Mouse (Mus musculus) neural tube, embryonic 13.5 days (tissue): ENCODE data around the gene Anks1. TPM values are rescaled to one million over a fixed set of nuclear protein-coding genes. Genes with fewer than 3 reads are reported as not detected.

Experiments used
- ATAC-seq: fragments of 200-750 bp; cut with Nextera tagmentation; 2 replicates; pipeline ENCODE4 v1.8.0; 2017; ENCODE audit warnings: low read depth, mild to moderate bottlenecking, moderate TSS enrichment, moderate library complexity
- H3K27ac ChIP-seq: fragments of 300-500 bp; sonication (generic); replicated peaks from 2 replicates; pipeline ENCODE4 v1.5.1; 2015; ENCODE audit warnings: moderate library complexity, mild to moderate bottlenecking, inconsistent platforms
- H3K27me3 ChIP-seq: fragments of 300-500 bp; sonication (generic); 2 replicates; pipeline ENCODE4 v1.6.1; 2015; ENCODE audit warnings: mild to moderate bottlenecking, inconsistent platforms
- H3K36me3 ChIP-seq: fragments of 300-500 bp; sonication (generic); 2 replicates; pipeline ENCODE4 v1.6.1; 2015; ENCODE audit warnings: mild to moderate bottlenecking, inconsistent platforms
- H3K4me1 ChIP-seq: fragments of 300-500 bp; sonication (generic); replicated peaks from 2 replicates; pipeline ENCODE4 v1.6.1; 2015; ENCODE audit warnings: inconsistent platforms
- H3K4me2 ChIP-seq: fragments of 300-500 bp; sonication (generic); 2 replicates; pipeline ENCODE4 v1.6.1; 2015; ENCODE audit warnings: inconsistent platforms, mild to moderate bottlenecking, moderate library complexity
- H3K4me3 ChIP-seq: fragments of 300-500 bp; sonication (generic); 2 replicates; pipeline ENCODE4 v1.5.1; 2015; ENCODE audit warnings: mild to moderate bottlenecking, inconsistent platforms
- H3K9ac ChIP-seq: fragments of 300-500 bp; sonication (generic); 2 replicates; pipeline ENCODE4 v1.6.1; 2015; ENCODE audit warnings: moderate library complexity, mild to moderate bottlenecking, inconsistent platforms
- H3K9me3 ChIP-seq: fragments of 300-500 bp; sonication (generic); 2 replicates; pipeline ENCODE4 v1.6.1; 2016; ENCODE audit warnings: inconsistent platforms
- WGBS: fragments of 180-500 bp; shearing (Covaris S2); methylation state at CpG from one replicate; pipeline ENCODE4 v1.1.7; 2015; 5-methylcytosine and 5-hydroxymethylcytosine counted together
- polyA plus RNA-seq: library from polyadenylated mRNA; unstranded; fragments of >200 nt; fragmentation: Nextera tagmentation; extraction: Ambion mirVana; gene quantifications from 2 replicates; pipeline ENCODE4 v1.2.1, GENCODE M21; 2015

Anks1 gene
- polyA plus RNA-seq, 1 experiment from 2014 or later, result 61.9 TPM

GRCm38 (mm10) chr17:28031281-28031941 is 122.3 kb downstream of the Anks1 start:
- Histone ChIP-seq H3K4me2 (no peak overlapping the region), H3K36me3 (no peaks in the 10 kb centered on the region), H3K27me3 (no peaks in the 10 kb centered on the region), H3K4me1 (peaks cover 79% of the 10 kb centered on the region), H3K9me3 (no peaks in the 10 kb centered on the region), H3K4me3 (no peak overlapping the region), H3K9ac (no peak overlapping the region; the same call in 1 of the 2 replicates), H3K27ac (peak overlapping the region; percentile 80; the same call in 1 of the 2 replicates)
- WGBS, result 62% methylated on average over 9 of the region's 9 CpGs
- no peak for ATAC-seq

DNA sequence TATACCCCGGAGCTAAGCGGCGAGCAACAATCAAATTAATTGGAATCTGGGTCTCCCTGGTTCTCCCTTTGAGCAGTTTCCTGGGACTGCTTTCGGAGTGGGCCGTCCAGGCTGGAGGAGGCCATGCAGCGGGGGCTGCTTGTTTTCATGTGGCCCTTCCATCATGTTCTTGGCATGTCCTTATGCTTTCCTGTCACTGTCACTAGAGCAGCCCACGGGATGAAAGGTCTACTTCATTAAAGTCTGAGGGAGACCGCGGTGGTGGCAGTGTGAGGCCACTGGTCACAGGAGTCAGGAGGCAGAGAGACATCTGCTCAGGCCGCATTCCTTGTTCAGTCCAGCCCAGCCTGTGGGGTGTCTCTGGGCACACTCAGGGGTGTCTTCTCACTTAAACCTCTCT is 123.1 kb downstream of the Anks1 start:
- peak overlapping the region; percentile 57 for H3K9ac ChIP-seq
- H3K4me2 ChIP-seq, result no peak overlapping the region
- no peaks in the 10 kb centered on the region for H3K9me3 ChIP-seq
- ATAC-seq, result no peak
- WGBS, result 56% methylated on average over 10 of the region's 10 CpGs
- no peaks in the 10 kb centered on the region for H3K36me3 ChIP-seq
- peak overlapping the region; percentile 80 for H3K27ac ChIP-seq
- H3K4me3 ChIP-seq, result no peak overlapping the region
- H3K4me1 ChIP-seq, result peaks cover 79% of the 10 kb centered on the region
- no peaks in the 10 kb centered on the region for H3K27me3 ChIP-seq

DNA sequence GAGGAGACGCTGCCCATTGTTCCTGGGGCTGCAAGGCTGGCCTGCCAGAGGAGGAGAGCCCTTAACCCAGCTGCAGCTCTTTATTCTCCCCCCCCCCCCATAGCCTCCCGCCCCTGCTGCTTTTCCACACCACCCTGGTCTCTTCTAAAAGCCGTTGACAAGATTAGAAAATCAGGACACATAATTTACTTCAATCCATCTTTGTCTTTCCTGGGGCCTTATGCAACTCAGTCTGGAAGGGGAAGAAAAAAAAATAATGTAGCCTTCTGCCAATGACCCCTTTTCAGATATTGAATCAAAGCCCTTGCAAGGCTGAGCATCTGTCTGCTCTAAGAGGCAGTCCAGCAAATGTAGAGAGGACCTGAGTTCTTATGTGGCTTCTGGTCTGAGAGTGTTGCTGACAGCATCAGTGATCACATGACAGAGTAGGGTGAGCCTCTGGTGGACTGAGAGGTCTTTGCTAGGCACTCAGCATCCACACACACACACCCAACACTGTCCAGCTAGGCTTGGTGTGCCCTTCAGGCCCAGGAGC is 124.0 kb downstream of the Anks1 start:
- H3K9me3 ChIP-seq, result no peaks in the 10 kb centered on the region
- no peak for ATAC-seq
- WGBS, result 16% methylated on average over 3 of the region's 3 CpGs
- peak overlapping the region; percentile 57 for H3K9ac ChIP-seq
- no peak overlapping the region for H3K4me2 ChIP-seq
- H3K27me3 ChIP-seq, result no peaks in the 10 kb centered on the region
- H3K36me3 ChIP-seq, result no peaks in the 10 kb centered on the region
- no peak overlapping the region for H3K4me3 ChIP-seq
- H3K4me1 ChIP-seq, result peaks cover 85% of the 10 kb centered on the region
- peak overlapping the region; percentile 80 for H3K27ac ChIP-seq

- Histone ChIP-seq H3K27ac (0 out of 2 replicates have a peak overlapping the region, but pooled peaks have one; percentile 9), H3K36me3 (0 out of 2 replicates have a peak, but pooled peaks cover 7% of the 10 kb centered on the region), H3K9ac (no peak overlapping the region), H3K27me3 (no peaks in the 10 kb centered on the region), H3K4me3 (no peak overlapping the region), H3K4me1 (peaks cover 74% of the 10 kb centered on the region), H3K9me3 (no peaks in the 10 kb centered on the region), H3K4me2 (no peak overlapping the region)
- WGBS, result 78% methylated on average over 8 of the region's 8 CpGs
- ATAC-seq, result no peak
Measured at GRCm38 (mm10) chr17:28034986-28035385, 125.9 kb downstream of the Anks1 start.

- no peaks in the 10 kb centered on the region for H3K9me3 ChIP-seq
- H3K4me1 ChIP-seq, result peaks cover 75% of the 10 kb centered on the region
- peak overlapping the region; percentile 52 for H3K9ac ChIP-seq
- H3K36me3 ChIP-seq, result 0 out of 2 replicates have a peak, but pooled peaks cover 7% of the 10 kb centered on the region
- H3K4me3 ChIP-seq, result no peak overlapping the region
- peak overlapping the region; percentile 88 for H3K27ac ChIP-seq
- no peaks in the 10 kb centered on the region for H3K27me3 ChIP-seq
- ATAC-seq, result peak; percentile 41; the same call in 1 of the 2 replicates
- 29% methylated on average over 14 of the region's 14 CpGs for WGBS
- no peak overlapping the region for H3K4me2 ChIP-seq
Measured at GRCm38 (mm10) chr17:28036813-28037756, 128.0 kb downstream of the Anks1 start.

DNA sequence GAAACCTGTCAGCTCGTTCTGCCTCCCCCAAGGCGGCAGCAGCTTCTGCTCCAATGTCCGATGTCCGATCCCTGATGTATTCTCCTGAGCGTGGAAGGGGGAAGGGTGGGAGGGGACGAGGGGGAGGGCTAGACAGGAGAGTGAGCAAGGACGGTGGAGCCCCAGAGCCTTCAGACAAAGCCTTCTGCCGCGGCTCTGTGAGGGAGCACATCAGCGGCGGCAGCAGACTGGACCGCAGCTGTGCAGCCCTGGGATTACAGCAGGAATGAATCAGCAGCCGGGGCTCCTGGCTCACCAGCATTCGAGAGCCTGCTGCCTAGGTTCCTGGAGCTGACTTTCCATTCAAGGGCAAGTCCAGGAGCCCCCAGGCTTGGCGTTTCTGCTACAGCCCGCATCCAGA is 131.5 kb downstream of the Anks1 start:
- peaks cover 21% of the 10 kb centered on the region; the same call in 1 of the 2 replicates for H3K36me3 ChIP-seq
- peak overlapping the region; percentile 41 for H3K4me3 ChIP-seq
- peaks cover 87% of the 10 kb centered on the region for H3K4me1 ChIP-seq

DNA sequence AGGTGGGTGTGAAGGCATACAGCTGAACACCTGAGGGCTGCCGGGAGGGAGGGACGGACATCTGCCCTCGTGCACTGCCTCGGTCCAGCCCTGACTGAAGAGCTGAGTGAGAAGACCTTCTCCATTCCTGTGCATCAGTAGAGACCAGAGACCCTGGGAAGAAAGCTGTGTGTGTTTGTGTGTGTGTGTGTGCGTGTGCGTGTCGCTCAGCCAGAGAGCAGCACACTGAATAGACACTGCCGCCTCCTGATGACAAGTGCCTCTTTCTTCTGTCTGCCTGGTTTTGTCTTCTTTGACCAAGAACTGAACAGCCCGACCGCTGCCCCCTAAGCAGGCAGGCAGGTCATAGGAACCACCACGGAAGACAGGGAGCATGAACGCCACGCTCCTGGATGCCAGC is 132.2 kb downstream of the Anks1 start:
- Histone ChIP-seq H3K4me3 (peak overlapping the region; percentile 41), H3K36me3 (peaks cover 27% of the 10 kb centered on the region; the same call in 1 of the 2 replicates), H3K27me3 (no peaks in the 10 kb centered on the region), H3K4me1 (peaks cover 81% of the 10 kb centered on the region), H3K9me3 (no peaks in the 10 kb centered on the region), H3K4me2 (peak overlapping the region; percentile 62), H3K27ac (peak overlapping the region; percentile 89), H3K9ac (peak overlapping the region; percentile 78)
- no peak for ATAC-seq
- 49% methylated on average over 13 of the region's 13 CpGs for WGBS

More for the DNA sequence above, 131.5 kb downstream of the Anks1 start:
- ATAC-seq, result peak; percentile 45
- Histone ChIP-seq H3K27me3 (no peaks in the 10 kb centered on the region), H3K9ac (peak overlapping the region; percentile 78), H3K4me2 (peak overlapping the region; percentile 62), H3K9me3 (no peaks in the 10 kb centered on the region), H3K27ac (peak overlapping the region; percentile 89)
- WGBS, result 17% methylated on average over 16 of the region's 16 CpGs

DNA sequence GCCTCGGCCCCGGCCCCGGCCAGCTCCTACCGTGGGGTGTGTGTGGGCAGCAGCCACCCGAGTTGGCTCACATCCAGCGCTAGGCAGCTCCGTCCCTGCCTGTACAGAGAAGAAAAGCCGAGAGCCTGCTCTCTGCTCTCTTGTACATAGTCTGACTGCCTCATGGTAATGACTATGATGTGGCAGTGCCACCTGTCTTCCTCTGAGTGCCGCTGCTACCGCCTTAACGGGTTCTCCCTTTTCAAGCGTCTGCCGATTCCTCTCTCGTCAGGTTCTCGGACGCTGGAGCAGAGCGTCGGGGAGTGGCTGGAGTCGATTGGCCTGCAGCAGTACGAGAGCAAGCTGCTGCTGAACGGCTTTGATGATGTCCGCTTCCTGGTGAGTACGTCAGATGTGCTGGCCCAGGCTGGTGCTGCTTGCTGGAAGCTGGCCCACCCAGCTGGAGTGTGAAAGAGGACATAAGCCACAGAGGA is 133.2 kb downstream of the Anks1 start:
- peaks cover 31% of the 10 kb centered on the region for H3K36me3 ChIP-seq
- 30% methylated on average over 23 of the region's 23 CpGs for WGBS
- H3K27me3 ChIP-seq, result no peaks in the 10 kb centered on the region
- peak overlapping the region; percentile 41 for H3K4me3 ChIP-seq
- H3K4me1 ChIP-seq, result peaks cover 73% of the 10 kb centered on the region
- no peaks in the 10 kb centered on the region for H3K9me3 ChIP-seq
- ATAC-seq, result peak; percentile 72
- peak overlapping the region; percentile 89 for H3K27ac ChIP-seq
- H3K9ac ChIP-seq, result peak overlapping the region; percentile 78
- H3K4me2 ChIP-seq, result peak overlapping the region; percentile 62

- H3K36me3 ChIP-seq, result peaks cover 58% of the 10 kb centered on the region
- H3K9ac ChIP-seq, result no peak overlapping the region
- no peak overlapping the region for H3K27ac ChIP-seq
- 94% methylated on average over 5 of the region's 5 CpGs for WGBS
- H3K9me3 ChIP-seq, result no peaks in the 10 kb centered on the region
- no peak overlapping the region for H3K4me3 ChIP-seq
- ATAC-seq, result no peak
- H3K4me2 ChIP-seq, result no peak overlapping the region
- H3K4me1 ChIP-seq, result peaks cover 43% of the 10 kb centered on the region
- H3K27me3 ChIP-seq, result no peaks in the 10 kb centered on the region
Measured at GRCm38 (mm10) chr17:28047017-28047416, 137.9 kb downstream of the Anks1 start.

- H3K27ac ChIP-seq, result no peak overlapping the region
- WGBS, result 84% methylated on average over 5 of the region's 5 CpGs
- H3K4me3 ChIP-seq, result no peak overlapping the region
- no peak overlapping the region for H3K4me2 ChIP-seq
- H3K4me1 ChIP-seq, result peaks cover 38% of the 10 kb centered on the region
- no peaks in the 10 kb centered on the region for H3K9me3 ChIP-seq
- H3K36me3 ChIP-seq, result peaks cover 63% of the 10 kb centered on the region
- H3K9ac ChIP-seq, result peak overlapping the region; percentile 22; the same call in 1 of the 2 replicates
- ATAC-seq, result no peak
- H3K27me3 ChIP-seq, result no peaks in the 10 kb centered on the region
Measured at GRCm38 (mm10) chr17:28047520-28047919, 138.4 kb downstream of the Anks1 start.

DNA sequence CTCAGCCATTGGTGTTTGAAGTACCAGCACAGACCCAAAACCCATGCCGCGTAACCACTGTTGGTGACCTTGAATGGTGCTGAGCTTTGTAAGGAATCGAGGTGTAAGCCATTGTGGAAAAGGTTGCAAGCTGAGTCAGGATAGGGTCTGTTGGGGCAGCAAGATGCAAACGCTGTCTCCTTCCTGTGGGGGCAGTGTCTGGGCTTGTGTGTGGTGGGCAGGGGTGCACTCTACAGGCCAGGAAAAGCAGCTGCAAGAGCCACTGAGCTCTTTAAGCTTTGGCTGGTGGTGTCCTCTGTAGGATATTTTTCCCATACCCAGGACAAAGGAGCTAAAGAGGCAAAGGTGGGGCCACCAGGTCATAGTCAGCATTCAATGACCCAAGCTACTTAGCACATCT is 139.3 kb downstream of the Anks1 start:
- no peak overlapping the region for H3K4me3 ChIP-seq
- H3K9ac ChIP-seq, result peak overlapping the region; percentile 22; the same call in 1 of the 2 replicates
- H3K4me2 ChIP-seq, result no peak overlapping the region
- peaks cover 72% of the 10 kb centered on the region for H3K36me3 ChIP-seq
- H3K27me3 ChIP-seq, result no peaks in the 10 kb centered on the region
- 49% methylated on average over 4 of the region's 4 CpGs for WGBS
- peak; percentile 73; the same call in 1 of the 2 replicates for ATAC-seq
- H3K9me3 ChIP-seq, result no peaks in the 10 kb centered on the region
- 0 out of 2 replicates have a peak overlapping the region, but pooled peaks have one; percentile 15 for H3K27ac ChIP-seq
- H3K4me1 ChIP-seq, result peaks cover 29% of the 10 kb centered on the region
